Mouse (Mus musculus) hindbrain, embryonic 13.5 days (tissue): ENCODE measurements around the gene Vasn. TPM values are rescaled to one million over a fixed set of nuclear protein-coding genes. Genes with fewer than 3 reads are reported as not detected.
A peak's percentile ranks its signal among the peaks of the same experiment; 100 is the strongest.

Experiments
- ATAC-seq: fragments of 200-750 bp; cut with Nextera tagmentation; 2 replicates; pipeline ENCODE4 v1.8.0; 2017; ENCODE audit warnings: moderate TSS enrichment; ENCODE audit not compliant: low FRiP score
- H3K27ac ChIP-seq: fragments of 300-500 bp; sonication (generic); 2 replicates; pipeline ENCODE4 v1.5.1; 2015; ENCODE audit warnings: inconsistent platforms, mild to moderate bottlenecking, moderate library complexity
- H3K27me3 ChIP-seq: fragments of 300-500 bp; sonication (generic); 2 replicates; pipeline ENCODE4 v1.6.1; 2015; ENCODE audit warnings: mild to moderate bottlenecking, inconsistent platforms
- H3K36me3 ChIP-seq: fragments of 300-500 bp; sonication (generic); 2 replicates; pipeline ENCODE4 v1.6.1; 2015; ENCODE audit warnings: mild to moderate bottlenecking, inconsistent platforms
- H3K4me1 ChIP-seq: fragments of 300-500 bp; sonication (generic); replicated peaks from 2 replicates; pipeline ENCODE4 v1.6.1; 2015; ENCODE audit warnings: inconsistent platforms
- H3K4me2 ChIP-seq: fragments of 300-500 bp; sonication (generic); 2 replicates; pipeline ENCODE4 v1.6.1; 2015; ENCODE audit warnings: inconsistent platforms, mild to moderate bottlenecking, moderate library complexity
- H3K4me3 ChIP-seq: fragments of 300-500 bp; sonication (generic); 2 replicates; pipeline ENCODE4 v1.5.1; 2015; ENCODE audit warnings: mild to moderate bottlenecking, inconsistent platforms
- H3K9ac ChIP-seq: fragments of 300-500 bp; sonication (generic); 2 replicates; pipeline ENCODE4 v1.6.1; 2015; ENCODE audit warnings: mild to moderate bottlenecking, inconsistent platforms
- H3K9me3 ChIP-seq: fragments of 300-500 bp; sonication (generic); 2 replicates; pipeline ENCODE4 v1.6.1; 2016; ENCODE audit warnings: inconsistent platforms
- WGBS: fragments of 180-500 bp; shearing (Covaris S2); methylation state at CpG from one replicate; pipeline ENCODE4 v1.1.7; 2015; 5-methylcytosine and 5-hydroxymethylcytosine counted together
- polyA plus RNA-seq: library from polyadenylated mRNA; unstranded; fragments of >200 nt; fragmentation: Nextera tagmentation; extraction: Ambion mirVana; gene quantifications from 2 replicates; pipeline ENCODE4 v1.2.1, GENCODE M21; 2015

Gene Vasn
- polyA plus RNA-seq, 1 experiment from 2014 or later = 6.3 TPM

GRCm38 (mm10) chr16:4611193-4611592, 28.5 kb upstream of the Vasn start:
- Histone ChIP-seq H3K27me3 (no peaks in the 10 kb centered on the region), H3K4me1 (peaks cover 20% of the 10 kb centered on the region), H3K9me3 (no peaks in the 10 kb centered on the region), H3K4me3 (no peak overlapping the region), H3K27ac (no peak overlapping the region), H3K9ac (no peak overlapping the region), H3K4me2 (no peak overlapping the region), H3K36me3 (peaks cover 67% of the 10 kb centered on the region)
- no peak for ATAC-seq
- 92% methylated on average over 5 of the region's 5 CpGs for WGBS

- no peaks in the 10 kb centered on the region for H3K27me3 ChIP-seq
- H3K27ac ChIP-seq = no peak overlapping the region
- 88% methylated on average over 7 of the region's 7 CpGs for WGBS
- peaks cover 71% of the 10 kb centered on the region for H3K36me3 ChIP-seq
- ATAC-seq = no peak
- no peaks in the 10 kb centered on the region for H3K9me3 ChIP-seq
- no peak overlapping the region for H3K4me3 ChIP-seq
- H3K4me1 ChIP-seq = peaks cover 16% of the 10 kb centered on the region
- no peak overlapping the region for H3K9ac ChIP-seq
- no peak overlapping the region for H3K4me2 ChIP-seq
Observed at GRCm38 (mm10) chr16:4611676-4612075, 28.1 kb upstream of the Vasn start.

- Histone ChIP-seq H3K27ac (no peak overlapping the region), H3K9ac (no peak overlapping the region), H3K27me3 (no peaks in the 10 kb centered on the region), H3K9me3 (no peaks in the 10 kb centered on the region), H3K4me2 (no peak overlapping the region), H3K4me1 (no peaks in the 10 kb centered on the region), H3K36me3 (peaks cover 82% of the 10 kb centered on the region), H3K4me3 (no peak overlapping the region)
- ATAC-seq = 0 out of 2 replicates have a peak, but pooled peaks have one; percentile 28
- WGBS = 94% methylated on average over 9 of the region's 9 CpGs
Observed at GRCm38 (mm10) chr16:4613736-4614135, 26.0 kb upstream of the Vasn start.

GRCm38 (mm10) chr16:4614639-4615038, 25.1 kb upstream of the Vasn start:
- WGBS = 97% methylated on average over 3 of the region's 3 CpGs
- Histone ChIP-seq H3K36me3 (peaks cover 82% of the 10 kb centered on the region), H3K27me3 (no peaks in the 10 kb centered on the region), H3K27ac (no peak overlapping the region), H3K4me2 (no peak overlapping the region), H3K9me3 (no peaks in the 10 kb centered on the region), H3K9ac (no peak overlapping the region), H3K4me3 (no peak overlapping the region), H3K4me1 (no peaks in the 10 kb centered on the region)
- ATAC-seq = no peak

GRCm38 (mm10) chr16:4615297-4615696, 24.4 kb upstream of the Vasn start:
- Histone ChIP-seq H3K9ac (no peak overlapping the region), H3K27me3 (no peaks in the 10 kb centered on the region), H3K27ac (no peak overlapping the region), H3K4me1 (no peaks in the 10 kb centered on the region), H3K4me2 (no peak overlapping the region), H3K4me3 (no peak overlapping the region), H3K36me3 (peaks cover 76% of the 10 kb centered on the region), H3K9me3 (no peaks in the 10 kb centered on the region)
- WGBS = 96% methylated on average over 1 of the region's 1 CpGs
- ATAC-seq = no peak

DNA sequence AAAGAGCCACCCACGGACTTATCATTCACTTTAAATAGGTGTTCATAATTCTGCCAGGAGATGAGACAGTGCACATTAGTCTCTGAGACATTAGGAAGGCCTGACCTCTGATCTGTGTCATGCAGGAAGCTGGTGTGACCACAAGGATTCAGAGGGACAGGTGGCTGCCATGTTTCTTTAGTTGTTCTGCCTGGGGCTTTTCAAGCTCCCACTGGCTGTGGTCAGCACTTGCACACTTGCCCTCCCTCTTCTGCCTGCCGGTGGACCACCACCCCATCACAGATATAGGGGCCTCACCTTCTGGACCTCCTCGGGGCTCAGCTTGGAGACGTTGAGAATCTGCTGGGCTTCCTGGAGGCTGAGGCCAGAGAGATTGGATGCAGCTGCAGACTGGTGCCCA, 22.9 kb upstream of the Vasn start:
- H3K27me3 ChIP-seq = no peaks in the 10 kb centered on the region
- WGBS = 93% methylated on average over 4 of the region's 4 CpGs
- no peak overlapping the region for H3K27ac ChIP-seq
- peaks cover 62% of the 10 kb centered on the region for H3K36me3 ChIP-seq
- H3K4me2 ChIP-seq = no peak overlapping the region
- no peaks in the 10 kb centered on the region for H3K9me3 ChIP-seq
- H3K4me1 ChIP-seq = peaks cover 4% of the 10 kb centered on the region
- H3K9ac ChIP-seq = no peak overlapping the region
- no peak overlapping the region for H3K4me3 ChIP-seq
- no peak for ATAC-seq

DNA sequence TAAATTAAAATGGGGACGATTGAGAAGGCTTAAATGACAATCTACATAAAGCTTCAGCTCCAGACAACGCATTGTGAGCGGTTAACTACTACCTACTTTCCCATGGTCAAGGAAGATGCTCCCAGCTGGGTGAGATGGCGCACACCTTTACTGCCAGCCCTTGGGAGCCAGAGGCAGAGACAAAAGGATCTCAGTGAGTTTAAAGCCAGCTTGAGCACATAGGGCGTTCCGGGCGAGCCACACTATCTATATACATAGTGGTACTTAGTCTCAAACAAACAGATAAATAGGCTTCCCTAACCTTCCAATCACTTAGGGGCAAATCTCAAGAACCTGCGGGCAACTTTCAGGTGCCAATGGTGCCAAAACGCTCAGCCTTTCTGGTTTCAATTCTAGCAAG, 15.7 kb upstream of the Vasn start:
- Histone ChIP-seq H3K4me3 (peak overlapping the region; percentile 78), H3K27ac (peak overlapping the region; percentile 91), H3K27me3 (no peaks in the 10 kb centered on the region), H3K9ac (peak overlapping the region; percentile 93), H3K4me1 (peaks cover 33% of the 10 kb centered on the region), H3K9me3 (no peaks in the 10 kb centered on the region), H3K4me2 (peak overlapping the region; percentile 82), H3K36me3 (peaks cover 27% of the 10 kb centered on the region)
- WGBS = 19% methylated on average over 9 of the region's 9 CpGs
- no peak for ATAC-seq

- Histone ChIP-seq H3K36me3 (peaks cover 25% of the 10 kb centered on the region; the same call in 1 of the 2 replicates), H3K4me3 (peak within 1 kb of the TSS; percentile 78), H3K9me3 (no peaks in the 10 kb centered on the region), H3K9ac (peak within 1 kb of the TSS; percentile 93), H3K27ac (peak within 1 kb of the TSS; percentile 91), H3K4me2 (peak within 1 kb of the TSS; percentile 82), H3K4me1 (peaks cover 33% of the 10 kb centered on the region), H3K27me3 (no peaks in the 10 kb centered on the region)
- peak; percentile 87 for ATAC-seq
- WGBS = under 1% methylated on average over 56 of the region's 56 CpGs
Observed at GRCm38 (mm10) chr16:4624481-4625110, 15.1 kb upstream of the Vasn start, which contains the start of gene Pam16. Gene Pam16, minus strand, starts transcription at chr16:4624988.

GRCm38 (mm10) chr16:4627105-4627504, 12.6 kb upstream of the Vasn start:
- no peak overlapping the region for H3K9ac ChIP-seq
- peaks cover 46% of the 10 kb centered on the region for H3K36me3 ChIP-seq
- ATAC-seq = no peak
- 85% methylated on average over 6 of the region's 6 CpGs for WGBS
- no peaks in the 10 kb centered on the region for H3K27me3 ChIP-seq
- H3K9me3 ChIP-seq = no peaks in the 10 kb centered on the region
- no peak overlapping the region for H3K4me2 ChIP-seq
- no peak overlapping the region for H3K4me3 ChIP-seq
- H3K4me1 ChIP-seq = peaks cover 27% of the 10 kb centered on the region
- H3K27ac ChIP-seq = no peak overlapping the region

DNA sequence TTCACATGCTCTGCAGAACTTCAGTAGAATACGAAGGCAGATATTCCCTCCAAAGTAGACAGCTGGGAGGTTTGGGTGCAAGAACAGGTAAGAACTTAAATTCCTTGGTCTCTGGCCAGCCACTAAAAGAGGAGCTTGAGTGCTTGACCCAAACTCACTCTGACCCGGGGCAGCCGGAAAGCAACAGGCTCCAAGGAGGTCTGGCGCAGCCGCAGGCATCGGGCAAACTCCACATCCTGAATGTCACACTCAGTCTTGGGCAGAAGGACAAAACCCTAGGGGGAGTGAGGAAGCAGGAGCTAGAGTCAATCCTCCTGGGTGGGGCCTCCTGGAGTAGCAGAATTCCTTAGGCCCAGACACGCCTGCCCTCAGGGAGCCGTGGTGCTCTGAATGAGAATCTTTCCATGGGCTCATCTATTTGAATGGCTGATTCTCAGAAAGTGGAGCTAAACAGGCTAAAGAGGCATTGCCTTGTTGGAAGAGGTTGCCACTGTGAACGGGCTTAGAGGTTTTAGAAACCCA, 10.8 kb upstream of the Vasn start:
- peaks cover 9% of the 10 kb centered on the region for H3K4me1 ChIP-seq
- 94% methylated on average over 9 of the region's 9 CpGs for WGBS
- H3K27me3 ChIP-seq = no peaks in the 10 kb centered on the region
- no peak overlapping the region for H3K27ac ChIP-seq
- no peak overlapping the region for H3K4me3 ChIP-seq
- no peak overlapping the region for H3K9ac ChIP-seq
- no peaks in the 10 kb centered on the region for H3K9me3 ChIP-seq
- peaks cover 61% of the 10 kb centered on the region for H3K36me3 ChIP-seq
- H3K4me2 ChIP-seq = no peak overlapping the region
- ATAC-seq = no peak

DNA sequence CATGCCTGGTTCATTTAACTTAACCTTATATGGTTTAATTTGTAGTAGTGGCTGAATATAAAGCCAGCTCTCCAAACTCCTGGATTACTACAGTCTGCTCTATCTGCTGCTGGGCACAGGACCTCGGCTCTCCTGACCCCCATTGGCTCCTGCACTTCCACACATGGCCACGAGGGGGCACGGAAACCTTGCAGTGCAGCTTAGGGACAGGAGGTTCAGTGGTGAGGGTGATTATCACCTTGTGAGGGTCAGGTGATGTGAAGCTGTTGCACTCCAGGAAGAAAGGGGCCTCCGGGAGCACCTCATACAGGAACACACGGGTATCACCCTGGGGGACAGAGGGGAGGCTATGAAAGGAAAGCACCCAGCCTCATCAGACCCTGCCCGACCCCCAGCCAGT, 9.8 kb upstream of the Vasn start:
- peak overlapping the region; percentile 4; the same call in 1 of the 2 replicates for H3K9ac ChIP-seq
- no peaks in the 10 kb centered on the region for H3K9me3 ChIP-seq
- no peaks in the 10 kb centered on the region for H3K27me3 ChIP-seq
- H3K36me3 ChIP-seq = peaks cover 71% of the 10 kb centered on the region
- peaks cover 5% of the 10 kb centered on the region; the same call in 1 of the 2 replicates for H3K4me1 ChIP-seq
- 26% methylated on average over 6 of the region's 6 CpGs for WGBS
- ATAC-seq = no peak; the same call in 1 of the 2 replicates
- no peak overlapping the region for H3K4me3 ChIP-seq
- no peak overlapping the region for H3K4me2 ChIP-seq
- no peak overlapping the region; the same call in 1 of the 2 replicates for H3K27ac ChIP-seq

DNA sequence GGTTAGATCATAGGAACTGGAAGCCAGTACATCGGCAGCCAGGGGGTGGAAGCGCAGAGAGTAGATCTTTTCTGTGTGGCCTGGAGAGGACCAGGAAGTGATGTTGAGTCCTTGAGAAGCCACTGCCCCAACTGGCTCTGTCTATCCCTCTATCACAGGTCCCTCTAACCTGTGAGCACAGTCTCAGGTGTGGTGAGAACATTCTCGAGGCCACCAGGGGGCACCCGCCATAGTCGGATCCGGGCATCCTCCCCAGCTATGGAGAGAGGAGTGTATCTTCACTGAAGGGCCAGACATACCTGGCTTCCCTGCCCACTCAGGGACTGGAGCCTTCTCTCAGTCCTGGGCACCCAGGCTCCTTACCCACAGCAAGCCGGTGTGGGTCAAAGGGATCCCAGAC, 7.7 kb upstream of the Vasn start:
- Histone ChIP-seq H3K36me3 (peaks cover 66% of the 10 kb centered on the region), H3K9me3 (no peaks in the 10 kb centered on the region), H3K9ac (no peak overlapping the region), H3K27me3 (no peaks in the 10 kb centered on the region), H3K4me3 (no peak overlapping the region), H3K4me1 (no peaks in the 10 kb centered on the region), H3K4me2 (no peak overlapping the region), H3K27ac (no peak overlapping the region)
- 55% methylated on average over 7 of the region's 7 CpGs for WGBS
- ATAC-seq = no peak; the same call in 1 of the 2 replicates

DNA sequence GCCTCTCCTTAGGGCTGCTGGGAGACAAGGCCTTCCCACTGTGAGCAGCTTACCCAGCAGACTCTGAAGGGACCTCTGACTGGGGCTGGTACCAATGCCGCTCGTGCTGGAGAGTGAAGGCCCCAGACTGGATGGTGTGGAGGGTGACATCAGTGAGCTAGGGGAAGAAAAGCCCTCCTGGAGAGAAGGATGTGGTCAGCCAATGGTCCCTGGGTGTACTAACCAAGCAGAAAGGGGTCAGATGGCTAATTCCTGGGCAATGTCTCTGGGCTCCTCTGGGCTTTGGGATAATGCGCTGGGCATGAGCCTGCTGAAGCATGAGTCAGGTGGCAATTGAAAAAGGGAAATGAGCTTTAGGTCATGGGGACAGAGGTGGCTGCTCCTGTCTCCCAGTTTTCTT, 6.1 kb upstream of the Vasn start:
- Histone ChIP-seq H3K36me3 (peaks cover 59% of the 10 kb centered on the region), H3K4me1 (no peaks in the 10 kb centered on the region), H3K27me3 (no peaks in the 10 kb centered on the region), H3K9me3 (no peaks in the 10 kb centered on the region), H3K4me3 (no peak overlapping the region), H3K4me2 (no peak overlapping the region), H3K27ac (no peak overlapping the region), H3K9ac (no peak overlapping the region)
- 94% methylated on average over 3 of the region's 3 CpGs for WGBS
- no peak for ATAC-seq
